Mouse (Mus musculus): ENCODE results near the gene Cnp.

DNA sequence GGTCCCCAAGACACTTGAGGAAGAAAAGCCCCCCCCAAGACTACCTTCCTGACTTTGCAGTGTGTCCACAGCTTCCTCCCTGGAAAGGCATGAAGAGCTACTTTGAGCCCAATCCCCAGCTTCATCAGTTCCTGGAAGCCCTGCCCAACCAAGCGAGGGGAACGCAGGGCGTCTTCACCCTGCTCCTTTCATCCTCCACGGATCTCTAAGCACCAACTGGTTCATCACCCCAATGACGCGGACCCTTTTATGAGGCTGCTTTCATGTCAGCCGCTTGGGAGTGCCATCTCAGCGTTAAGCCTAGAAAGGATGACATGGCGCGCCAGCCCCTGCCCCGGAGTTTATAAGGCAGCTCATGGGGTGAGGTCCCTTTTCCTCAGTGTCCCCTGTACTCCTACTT is 45.3 kb downstream of the Cnp start, which contains the start of gene Dnajc7:
- TF ChIP-seq CTCF (IDR thresholded peaks at IDR 0.05; ENCODE audit: low read depth, low read length) (no peak), TAL1 (conservative IDR thresholded peaks at IDR 0.05; ENCODE audit: low read depth, low read length) (no peak), GATA1 (IDR thresholded peaks at IDR 0.05; ENCODE audit: borderline replicate concordance, low read length) (no peak), GATA2 (IDR thresholded peaks at IDR 0.05; ENCODE audit: borderline replicate concordance, low read depth, low read length) (no peak)
